Mouse (Mus musculus) macrophage (primary cell): ENCODE results near the gene Evi2. TPM values are rescaled to one million over a fixed set of nuclear protein-coding genes. Genes with fewer than 3 reads are reported as not detected.

Source experiments
- H3K27ac ChIP-seq: fragments of 350-480 bp; formaldehyde crosslinking; 2 replicates; pipeline ENCODE4 v1.9.0; 2021
- H3K36me3 ChIP-seq: fragments of 350-480 bp; formaldehyde crosslinking; 2 replicates; pipeline ENCODE4 v1.9.0; 2021; ENCODE audit errors: inconsistent target
- H3K4me3 ChIP-seq: fragments of 350-480 bp; formaldehyde crosslinking; 2 replicates; pipeline ENCODE4 v1.9.0; 2021; ENCODE audit errors: inconsistent target
- H3K79me2 ChIP-seq: fragments of 350-480 bp; formaldehyde crosslinking; 2 replicates; pipeline ENCODE4 v1.9.0; 2021; ENCODE audit errors: inconsistent target
- WGBS: methylation state at CpG from one replicate; pipeline ENCODE4 v1.1.7; 2026; ENCODE audit warnings: inconsistent platforms; ENCODE audit not compliant: missing documents; 5-methylcytosine and 5-hydroxymethylcytosine counted together
- polyA plus RNA-seq: library from polyadenylated mRNA; stranded (reverse); fragments of 250-400 nt; gene quantifications from 3 replicates; pipeline ENCODE4 v1.2.4, GENCODE M21; 2018; ENCODE audit warnings: inconsistent platforms

Gene Evi2
- polyA plus RNA-seq, 1 experiment from 2014 or later: 26.9 TPM

DNA sequence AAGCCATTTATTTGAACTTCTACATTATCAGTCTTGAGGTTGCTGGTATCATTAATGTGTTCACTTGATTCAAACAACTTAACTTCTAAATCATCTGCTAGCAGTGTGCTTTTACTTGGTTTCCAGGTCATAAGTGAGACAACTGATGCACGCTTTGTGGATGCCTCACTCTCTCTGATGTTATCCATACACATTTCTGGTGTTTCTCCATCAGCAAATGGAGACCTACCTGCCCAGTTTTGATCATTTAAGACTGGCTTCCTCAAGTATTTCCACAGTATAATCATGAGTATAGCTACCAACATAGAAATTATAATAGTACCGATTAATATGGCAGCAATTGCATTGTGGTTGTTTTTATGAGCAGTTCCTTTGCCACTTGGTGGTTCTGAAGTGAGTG, 14.6 kb downstream of the Evi2 start:
- 85% methylated on average over 2 of the region's 2 CpGs for WGBS
- H3K4me3 ChIP-seq: no peak overlapping the region
- peaks cover 74% of the 10 kb centered on the region for H3K79me2 ChIP-seq
- peaks cover 32% of the 10 kb centered on the region; the same call in 1 of the 2 replicates for H3K36me3 ChIP-seq
- no peak overlapping the region for H3K27ac ChIP-seq

DNA sequence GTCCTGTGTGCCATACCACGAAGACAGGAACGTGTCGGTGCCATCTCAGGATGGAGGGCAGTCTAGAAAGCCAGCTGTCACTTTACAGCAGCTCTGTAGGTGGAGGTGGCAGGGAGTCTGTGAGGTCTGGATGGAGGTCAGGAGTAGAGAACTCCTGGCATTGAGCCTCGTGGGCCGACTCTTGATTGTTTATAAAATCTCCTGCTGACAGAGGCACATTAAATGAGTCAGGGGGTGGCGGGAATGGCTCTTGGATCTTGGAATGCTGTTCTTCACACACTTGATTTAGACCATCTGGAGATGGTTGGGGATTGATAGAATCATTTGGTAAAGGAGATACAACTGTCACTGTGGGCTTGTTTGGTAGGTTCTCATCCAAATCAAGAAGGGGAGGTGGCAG, 15.1 kb downstream of the Evi2 start:
- H3K4me3 ChIP-seq: no peak overlapping the region
- no peak overlapping the region for H3K27ac ChIP-seq
- peaks cover 32% of the 10 kb centered on the region; the same call in 1 of the 2 replicates for H3K36me3 ChIP-seq
- peaks cover 69% of the 10 kb centered on the region for H3K79me2 ChIP-seq
- 83% methylated on average over 6 of the region's 6 CpGs for WGBS

DNA sequence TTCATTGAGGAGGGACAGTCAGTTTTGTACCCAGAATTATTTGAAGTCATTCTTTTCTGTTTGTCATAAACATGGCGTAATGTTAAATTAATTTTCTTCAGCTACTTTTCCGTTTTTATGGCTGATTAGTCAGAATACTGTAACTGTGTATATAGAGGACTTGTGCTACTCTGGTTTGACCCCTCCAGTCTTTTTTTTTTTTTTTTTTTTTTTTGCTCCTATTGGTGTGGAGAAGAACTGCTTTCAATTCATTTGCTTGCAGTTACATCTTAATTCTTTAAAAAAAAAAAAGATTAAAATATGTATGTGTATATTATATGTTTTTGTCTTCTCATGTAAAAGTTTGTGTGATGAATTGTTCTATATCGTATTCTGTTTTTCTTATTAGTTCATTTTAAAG, 18.4 kb downstream of the Evi2 start:
- Histone ChIP-seq H3K79me2 (peaks cover 41% of the 10 kb centered on the region), H3K27ac (no peak overlapping the region), H3K36me3 (peaks cover 32% of the 10 kb centered on the region; the same call in 1 of the 2 replicates), H3K4me3 (no peak overlapping the region)
- WGBS: 83% methylated on average over 3 of the region's 3 CpGs

DNA sequence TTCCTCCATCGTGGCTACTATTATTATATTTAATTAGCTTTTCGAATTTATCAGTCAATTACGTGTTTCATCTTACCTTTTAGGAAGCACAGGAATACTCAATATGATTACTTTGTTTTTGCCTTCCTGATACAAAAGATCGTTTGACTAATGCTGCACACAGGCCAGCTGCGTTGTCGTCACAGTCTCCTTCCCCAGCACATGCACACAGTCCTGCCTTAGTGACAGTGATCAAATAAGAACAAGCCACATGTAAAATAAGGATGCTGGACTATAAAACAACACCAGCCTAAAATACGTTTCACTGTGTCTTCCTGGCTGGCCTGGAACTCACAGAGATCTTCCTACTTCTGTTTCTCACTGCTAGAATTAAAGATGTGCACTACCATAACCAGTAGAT, 25.9 kb downstream of the Evi2 start:
- H3K79me2 ChIP-seq: no peaks in the 10 kb centered on the region
- H3K27ac ChIP-seq: no peak overlapping the region
- no peaks in the 10 kb centered on the region for H3K36me3 ChIP-seq
- no peak overlapping the region for H3K4me3 ChIP-seq
- WGBS: 99% methylated on average over 7 of the region's 7 CpGs

DNA sequence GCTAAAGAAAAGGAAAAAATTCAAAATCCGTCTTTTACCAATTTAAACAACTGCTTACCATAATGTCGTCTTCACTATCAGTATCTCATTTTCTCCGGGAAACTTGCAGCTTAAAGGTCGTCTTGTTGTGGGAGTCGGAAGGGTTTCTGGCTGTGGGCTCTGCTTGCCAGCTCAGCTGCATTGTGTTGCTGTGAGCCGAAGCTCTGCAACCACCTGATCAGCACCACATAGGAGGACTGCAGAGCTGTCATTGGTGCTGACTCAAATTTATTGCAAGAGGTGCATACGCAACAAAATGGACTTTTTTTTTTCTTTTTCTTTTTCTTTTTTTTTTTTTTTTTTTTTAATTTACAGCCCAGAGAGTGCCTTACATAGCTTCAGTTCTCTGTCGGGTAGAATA, 26.5 kb downstream of the Evi2 start, which contains the start of gene Omg:
Gene Omg (minus strand): TSS at position 240 of the 400 bp plus-strand sequence.
- WGBS: 82% methylated on average over 5 of the region's 8 CpGs

DNA sequence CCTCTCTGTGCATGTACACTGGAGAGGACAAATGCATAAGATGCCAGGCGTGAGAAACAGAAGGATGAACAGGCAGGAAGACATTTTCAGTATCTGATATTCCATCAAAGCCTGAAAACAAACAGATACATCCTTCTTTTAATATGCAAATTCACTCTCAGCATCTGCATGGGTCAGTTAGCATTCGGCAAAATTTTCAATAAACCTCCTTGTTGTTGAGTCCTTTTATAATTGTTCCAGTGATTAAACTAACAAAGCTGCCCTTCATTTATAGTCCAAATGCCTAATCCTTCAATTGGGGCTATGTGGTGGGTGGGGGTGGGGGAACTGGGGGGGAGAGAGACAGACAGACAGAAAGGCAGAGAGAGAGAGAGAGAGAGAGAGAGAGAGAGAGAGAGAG, 27.5 kb downstream of the Evi2 start:
- 96% methylated on average over 2 of the region's 2 CpGs for WGBS
- Histone ChIP-seq H3K27ac (no peak overlapping the region), H3K36me3 (no peaks in the 10 kb centered on the region), H3K4me3 (no peak overlapping the region), H3K79me2 (no peaks in the 10 kb centered on the region)

More for the DNA sequence above, 26.5 kb downstream of the Evi2 start, which contains the start of gene Omg:
- no peaks in the 10 kb centered on the region for H3K79me2 ChIP-seq
- H3K36me3 ChIP-seq: no peaks in the 10 kb centered on the region
- H3K27ac ChIP-seq: no peak within 1 kb of the TSS
- no peak within 1 kb of the TSS for H3K4me3 ChIP-seq

DNA sequence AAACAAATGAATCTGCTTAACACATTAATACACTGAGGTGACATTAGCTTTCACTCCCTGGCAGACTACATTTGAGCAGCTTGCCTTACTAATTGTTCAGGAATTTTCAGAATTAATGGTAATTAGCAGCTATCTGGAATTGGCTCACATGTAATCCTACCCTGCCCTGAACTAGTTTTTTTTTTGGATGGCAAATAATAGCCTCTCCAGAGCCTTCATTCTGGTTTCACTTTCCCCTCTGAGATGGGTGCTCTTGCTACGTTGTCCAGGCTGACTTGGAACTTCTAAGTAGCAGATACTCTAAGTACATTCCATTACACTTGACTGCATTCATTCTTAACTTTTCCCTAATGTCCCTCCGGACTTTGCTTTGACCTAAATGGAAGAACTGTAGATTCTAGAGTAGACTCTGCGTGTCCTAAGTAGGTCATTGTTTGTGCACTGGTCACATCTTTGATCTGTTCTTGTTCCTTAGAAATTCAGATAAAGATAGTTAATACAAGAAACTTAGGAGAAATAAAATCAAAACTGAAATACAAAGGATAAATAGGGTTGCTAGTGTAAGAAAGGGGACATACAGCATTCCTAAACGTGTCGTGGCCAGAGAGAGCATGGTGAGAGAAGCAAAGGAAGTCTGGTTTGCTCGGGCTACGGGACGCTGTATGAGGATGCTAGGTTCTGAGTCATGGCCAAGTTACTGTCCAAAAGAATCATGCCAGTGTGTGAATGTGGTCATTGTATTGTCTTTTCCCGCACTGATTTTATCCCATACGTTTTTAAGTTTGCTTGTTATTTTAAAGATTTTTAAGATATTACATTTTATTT, 35.2 kb downstream of the Evi2 start:
- 30% methylated on average over 10 of the region's 10 CpGs for WGBS
- no peaks in the 10 kb centered on the region for H3K36me3 ChIP-seq
- no peaks in the 10 kb centered on the region for H3K79me2 ChIP-seq
- H3K27ac ChIP-seq: no peak overlapping the region
- H3K4me3 ChIP-seq: no peak overlapping the region

DNA sequence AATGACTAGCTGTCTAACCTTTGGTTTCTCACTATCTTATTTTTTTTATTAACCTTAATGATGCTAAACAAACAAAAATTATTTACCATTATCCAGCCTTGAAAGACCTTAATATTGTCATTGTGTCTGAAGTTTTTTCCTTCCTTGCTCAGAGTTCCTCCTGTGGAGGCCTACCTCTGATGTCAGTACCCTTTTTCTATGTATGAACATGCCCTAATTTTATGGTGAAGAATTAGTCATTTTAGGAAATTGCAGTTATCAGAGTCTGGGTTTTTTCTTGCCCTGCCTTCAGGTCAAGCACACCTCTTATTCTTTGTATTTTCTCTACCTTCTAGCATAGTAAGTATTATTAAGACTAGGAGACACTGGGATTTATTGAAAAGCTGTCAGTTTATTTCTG, 45.7 kb downstream of the Evi2 start:
- H3K4me3 ChIP-seq: no peak overlapping the region
- no peaks in the 10 kb centered on the region; the same call in 1 of the 2 replicates for H3K36me3 ChIP-seq
- no peaks in the 10 kb centered on the region for H3K79me2 ChIP-seq
- no peak overlapping the region for H3K27ac ChIP-seq

DNA sequence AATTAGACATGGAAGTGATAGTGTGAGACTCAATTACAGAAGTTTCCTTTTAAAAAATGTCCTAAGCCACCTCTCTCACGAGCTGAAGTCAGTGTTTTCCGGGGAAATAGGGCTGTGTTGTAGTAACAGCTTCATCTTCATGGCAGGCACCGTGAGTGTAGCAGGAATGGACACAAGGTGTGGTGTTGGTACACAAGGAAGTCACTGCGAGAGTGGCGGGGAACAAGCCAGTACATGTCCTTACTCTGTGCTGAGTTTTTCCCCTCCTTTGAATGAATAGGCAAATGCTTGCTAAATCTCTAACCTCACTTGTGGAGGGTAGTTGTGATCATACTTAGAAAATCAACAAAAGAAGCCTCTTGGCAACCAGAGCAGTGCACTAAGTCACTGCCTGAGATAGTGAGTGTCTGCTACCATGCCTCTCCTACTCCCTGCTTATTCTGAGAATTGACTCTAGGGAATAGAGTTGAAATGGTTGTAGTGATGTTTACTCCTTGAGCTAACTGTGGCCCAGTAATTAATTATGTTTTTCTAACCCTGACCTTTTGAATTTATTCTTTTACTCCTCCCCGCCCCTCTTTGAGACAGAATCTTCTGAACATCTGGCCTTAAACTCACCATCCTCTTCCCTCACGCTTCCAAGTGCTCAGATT, 46.4 kb downstream of the Evi2 start:
- Histone ChIP-seq H3K79me2 (no peaks in the 10 kb centered on the region), H3K4me3 (no peak overlapping the region), H3K36me3 (no peaks in the 10 kb centered on the region; the same call in 1 of the 2 replicates), H3K27ac (no peak overlapping the region)
- WGBS: 98% methylated on average over 7 of the region's 7 CpGs

DNA sequence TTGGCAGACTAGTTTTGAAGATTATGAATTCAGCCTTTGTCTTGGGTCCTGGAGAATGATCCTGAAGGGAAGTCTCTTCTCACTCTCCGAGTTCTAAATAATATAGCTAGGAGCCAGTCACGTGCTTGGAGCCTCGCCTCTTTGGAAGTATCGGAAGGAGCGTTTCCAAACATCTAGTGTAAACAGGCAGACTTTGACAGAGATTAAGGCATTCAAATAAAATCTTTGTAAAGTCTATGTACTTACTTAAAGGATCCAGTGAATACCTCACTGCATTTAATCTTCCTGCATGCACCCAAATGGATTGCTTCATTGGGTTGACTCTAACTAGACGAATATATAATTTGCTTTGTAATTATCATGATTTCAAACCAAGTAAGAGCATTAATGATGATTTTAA, 47.0 kb downstream of the Evi2 start:
- 97% methylated on average over 6 of the region's 6 CpGs for WGBS
- peaks cover under 1% of the 10 kb centered on the region; the same call in 1 of the 2 replicates for H3K36me3 ChIP-seq
- H3K27ac ChIP-seq: no peak overlapping the region
- no peak overlapping the region for H3K4me3 ChIP-seq
- no peaks in the 10 kb centered on the region for H3K79me2 ChIP-seq

DNA sequence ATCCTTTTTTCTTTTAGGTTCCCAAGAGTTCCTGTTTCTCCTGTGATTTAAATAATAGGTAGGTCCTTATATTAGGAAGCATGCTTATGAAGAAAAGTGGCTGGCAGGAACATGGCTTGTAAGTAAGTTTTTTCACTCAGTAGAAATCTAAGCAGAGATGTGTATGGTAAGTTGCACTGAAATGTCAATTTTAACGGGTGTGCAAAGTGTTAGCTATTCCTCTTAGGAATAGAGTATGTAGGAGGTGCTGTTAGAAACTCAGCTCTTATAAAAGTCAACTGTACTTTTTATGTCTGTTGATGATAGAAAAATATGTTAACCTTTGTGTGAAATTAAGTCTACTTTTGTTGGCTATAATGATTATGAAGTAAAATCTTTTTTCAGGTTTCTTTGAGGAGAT, 62.3 kb downstream of the Evi2 start:
- H3K27ac ChIP-seq: no peak overlapping the region
- H3K79me2 ChIP-seq: no peaks in the 10 kb centered on the region
- H3K36me3 ChIP-seq: peaks cover 25% of the 10 kb centered on the region
- H3K4me3 ChIP-seq: no peak overlapping the region
- WGBS: 93% methylated on average over 1 of the region's 1 CpGs

Other genes with a start within 250 kb of the Evi2 start
- not detected in 3 replicates for gene Gm9964, start 233.7 kb downstream of the Evi2 start, polyA plus RNA-seq
- gene Nf1, start 190.9 kb downstream of the Evi2 start, polyA plus RNA-seq: 11.9 to 15.5 TPM (median 12.5 TPM) in 3 replicates
- 0.11 to 0.34 TPM in 2 of 3 replicates, not detected in the other for gene Omg, start 26.5 kb downstream of the Evi2 start, polyA plus RNA-seq
- 141 to 593 TPM (median 289 TPM) in 3 replicates for gene Evi2b, start 6.8 kb downstream of the Evi2 start, polyA plus RNA-seq
- gene Evi2a, start within 50 bp of the Evi2 start, polyA plus RNA-seq: 439 to 590 TPM (median 443 TPM) in 3 replicates
- gene Rab11fip4, start 60.6 kb upstream of the Evi2 start, polyA plus RNA-seq: 0.08 to 0.35 TPM (median 0.17 TPM) in 3 replicates